Mouse (Mus musculus) heart, embryonic 11.5 days (tissue): ENCODE results near the gene 9130230L23Rik. TPM values are rescaled to one million over a fixed set of nuclear protein-coding genes. Genes with fewer than 3 reads are reported as not detected.

Experiments
- ATAC-seq: fragments of 200-750 bp; cut with Nextera tagmentation; replicated peaks from 2 replicates; pipeline ENCODE4 v1.8.0; 2017; ENCODE audit warnings: moderate library complexity; ENCODE audit not compliant: insufficient number of reproducible peaks, low FRiP score, low TSS enrichment
- H3K27ac ChIP-seq: fragments of 300-500 bp; sonication (generic); 2 replicates; pipeline ENCODE4 v1.5.1; 2014; ENCODE audit warnings: mild to moderate bottlenecking, low read depth, low read length
- H3K27me3 ChIP-seq: fragments of 300-500 bp; sonication (generic); 2 replicates; pipeline ENCODE4 v1.6.1; 2014; ENCODE audit warnings: mild to moderate bottlenecking, low read length, mixed read lengths; ENCODE audit not compliant: control insufficient read depth, insufficient read depth
- H3K36me3 ChIP-seq: fragments of 300-500 bp; sonication (generic); 2 replicates; pipeline ENCODE4 v1.6.1; 2014; ENCODE audit warnings: mild to moderate bottlenecking, low read length, moderate library complexity, mixed read lengths; ENCODE audit not compliant: control insufficient read depth, insufficient read depth
- H3K4me1 ChIP-seq: fragments of 300-500 bp; sonication (generic); 2 replicates; pipeline ENCODE4 v1.6.1; 2014; ENCODE audit warnings: low read length; ENCODE audit not compliant: control insufficient read depth, insufficient read depth
- H3K4me2 ChIP-seq: fragments of 300-500 bp; sonication (generic); 2 replicates; pipeline ENCODE4 v1.6.1; 2014; ENCODE audit warnings: mild to moderate bottlenecking, moderate library complexity
- H3K4me3 ChIP-seq: fragments of 300-500 bp; sonication (generic); 2 replicates; pipeline ENCODE4 v1.5.1; 2014; ENCODE audit warnings: low read depth, low read length
- H3K9ac ChIP-seq: fragments of 300-500 bp; sonication (generic); 2 replicates; pipeline ENCODE4 v1.6.1; 2014; ENCODE audit warnings: mild to moderate bottlenecking, low read depth, low read length, moderate library complexity
- H3K9me3 ChIP-seq: fragments of 300-500 bp; sonication (generic); replicated peaks from 2 replicates; pipeline ENCODE4 v1.6.1; 2016; ENCODE audit warnings: low read length; ENCODE audit not compliant: control insufficient read depth
- WGBS: fragments of 180-500 bp; shearing (Covaris S2); extraction: QIAGEN DNeasy Blood & Tissue Kit; methylation state at CpG from one replicate; pipeline ENCODE4 v1.1.7; 2014; ENCODE audit not compliant: insufficient replicate concordance; 5-methylcytosine and 5-hydroxymethylcytosine counted together
- polyA plus RNA-seq: library from polyadenylated mRNA; unstranded; fragments of >200 nt; fragmentation: Nextera tagmentation; extraction: Ambion mirVana; gene quantifications from 2 replicates; pipeline ENCODE4 v1.2.1, GENCODE M21; 2014

The 9130230L23Rik gene
- polyA plus RNA-seq, 1 experiment from 2014 or later = 0.29 TPM

DNA sequence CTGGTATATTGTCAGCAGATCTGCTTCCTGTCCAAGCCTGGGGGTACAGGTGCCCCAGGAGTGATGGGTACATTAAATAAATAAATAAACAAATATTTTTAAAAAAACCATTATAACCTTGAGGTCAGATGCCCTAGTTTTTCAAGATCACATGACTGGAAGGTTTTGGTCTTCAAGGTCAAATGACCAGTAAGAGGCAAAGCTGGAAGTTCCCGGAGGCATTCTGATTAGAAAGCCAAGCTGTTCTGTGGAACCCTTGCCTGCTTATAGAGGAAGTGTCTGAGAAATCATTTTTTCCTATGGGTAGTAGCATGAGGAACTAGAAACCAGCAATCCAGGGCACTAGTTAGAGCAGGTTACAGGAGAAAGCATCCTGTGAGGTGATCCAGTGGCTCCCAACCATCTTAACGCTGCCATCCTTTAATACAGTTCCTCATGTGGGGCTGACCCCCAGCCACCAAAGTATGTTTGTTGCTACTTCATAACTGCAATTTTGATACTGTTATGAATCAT, 11.4 kb upstream of the 9130230L23Rik start:
- 81% methylated on average over 2 of the region's 2 CpGs for WGBS
- Histone ChIP-seq H3K9ac (no peak overlapping the region), H3K27ac (no peak overlapping the region), H3K27me3 (no peaks in the 10 kb centered on the region), H3K4me1 (no peaks in the 10 kb centered on the region), H3K9me3 (no peaks in the 10 kb centered on the region), H3K4me3 (no peak overlapping the region), H3K36me3 (no peaks in the 10 kb centered on the region), H3K4me2 (no peak overlapping the region)
- no peak for ATAC-seq

DNA sequence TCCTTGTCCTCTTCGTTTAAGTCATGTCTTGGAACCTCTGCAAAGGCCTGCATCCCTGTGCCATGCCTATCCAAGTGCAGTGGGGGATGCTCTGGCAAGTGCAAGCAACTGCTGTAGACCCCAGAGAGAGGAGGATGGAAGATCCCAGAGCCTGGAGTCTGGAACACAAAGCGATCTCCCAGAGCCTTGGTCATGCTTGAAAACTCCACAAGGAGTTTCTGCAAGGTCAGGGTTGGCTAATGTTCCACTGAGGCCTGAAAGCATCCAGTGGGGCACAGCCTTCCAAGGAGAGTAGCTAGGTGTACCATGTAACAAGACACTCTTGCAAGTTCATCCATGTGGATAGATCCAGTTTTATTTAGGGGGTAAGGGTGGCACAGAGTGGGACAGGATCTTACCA, 10.4 kb upstream of the 9130230L23Rik start:
- Histone ChIP-seq H3K4me2 (no peak overlapping the region), H3K36me3 (no peaks in the 10 kb centered on the region), H3K4me1 (no peaks in the 10 kb centered on the region), H3K27ac (no peak overlapping the region), H3K9ac (no peak overlapping the region), H3K9me3 (no peaks in the 10 kb centered on the region), H3K27me3 (no peaks in the 10 kb centered on the region), H3K4me3 (no peak overlapping the region)
- WGBS = 78% methylated on average over 2 of the region's 2 CpGs
- no peak for ATAC-seq

DNA sequence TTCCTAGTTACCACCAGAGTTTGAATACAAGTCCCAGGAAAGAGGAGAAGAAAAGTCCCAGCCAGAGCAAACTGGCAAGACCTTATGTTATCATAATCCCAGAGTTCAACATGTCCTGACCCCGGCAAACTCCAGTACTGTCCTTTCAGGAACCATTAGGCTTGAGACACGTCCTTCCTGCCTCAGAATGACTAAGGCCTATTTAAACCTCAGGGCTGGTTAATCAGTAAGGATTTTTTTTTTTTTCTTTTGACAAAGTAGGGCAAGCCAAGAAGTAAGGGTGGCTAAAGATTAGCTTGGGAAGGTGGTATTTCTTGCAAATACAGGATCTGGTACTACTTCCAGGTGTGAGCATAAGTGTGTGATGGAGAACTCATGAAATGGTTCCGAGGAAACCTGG, 9.9 kb upstream of the 9130230L23Rik start:
- Histone ChIP-seq H3K9ac (no peak overlapping the region), H3K9me3 (no peaks in the 10 kb centered on the region), H3K27me3 (no peaks in the 10 kb centered on the region), H3K4me3 (no peak overlapping the region), H3K4me2 (no peak overlapping the region), H3K4me1 (no peaks in the 10 kb centered on the region), H3K27ac (no peak overlapping the region), H3K36me3 (no peaks in the 10 kb centered on the region)
- WGBS = 52% methylated on average over 3 of the region's 3 CpGs
- ATAC-seq = no peak

DNA sequence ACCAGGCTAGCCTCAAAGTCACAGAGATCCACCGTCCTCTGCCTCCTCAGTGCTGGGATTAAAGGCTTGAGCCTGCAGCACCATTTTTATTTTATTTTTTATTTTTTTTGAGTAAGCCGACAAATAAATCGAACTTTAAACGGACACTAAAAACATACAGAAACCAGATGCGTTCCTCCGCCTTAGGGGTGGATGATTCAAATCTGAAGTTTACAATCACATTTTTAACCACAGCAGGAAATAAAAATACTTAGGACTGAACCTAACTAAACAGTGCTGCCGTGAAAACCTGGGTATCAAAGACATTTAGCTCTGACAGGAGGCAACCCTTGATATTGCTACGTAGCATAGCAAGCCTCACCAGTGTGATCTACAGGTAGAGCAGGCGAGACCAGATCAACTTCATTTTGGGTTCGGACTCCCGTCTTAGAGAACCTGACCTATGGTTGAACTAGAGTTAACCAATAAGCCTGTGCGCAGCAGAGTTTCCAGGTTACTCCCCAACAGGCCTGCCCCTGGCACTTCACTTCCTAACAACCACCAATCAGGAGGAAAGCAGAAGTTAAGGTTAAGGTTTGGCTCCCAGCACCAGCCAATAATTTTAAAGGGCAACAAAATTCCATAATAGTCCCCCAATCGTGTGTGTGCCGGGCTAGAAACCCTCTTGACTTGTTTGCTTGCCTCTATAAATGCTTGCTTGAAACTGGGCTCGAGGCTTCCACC, 4.3 kb upstream of the 9130230L23Rik start:
- peaks cover 11% of the 10 kb centered on the region; the same call in 1 of the 2 replicates for H3K4me1 ChIP-seq
- no peak overlapping the region for H3K4me3 ChIP-seq
- no peak for ATAC-seq
- no peak overlapping the region for H3K4me2 ChIP-seq
- 83% methylated on average over 15 of the region's 15 CpGs for WGBS
- H3K27ac ChIP-seq = no peak overlapping the region
- H3K36me3 ChIP-seq = no peaks in the 10 kb centered on the region
- H3K9ac ChIP-seq = no peak overlapping the region
- no peaks in the 10 kb centered on the region for H3K9me3 ChIP-seq
- H3K27me3 ChIP-seq = no peaks in the 10 kb centered on the region

DNA sequence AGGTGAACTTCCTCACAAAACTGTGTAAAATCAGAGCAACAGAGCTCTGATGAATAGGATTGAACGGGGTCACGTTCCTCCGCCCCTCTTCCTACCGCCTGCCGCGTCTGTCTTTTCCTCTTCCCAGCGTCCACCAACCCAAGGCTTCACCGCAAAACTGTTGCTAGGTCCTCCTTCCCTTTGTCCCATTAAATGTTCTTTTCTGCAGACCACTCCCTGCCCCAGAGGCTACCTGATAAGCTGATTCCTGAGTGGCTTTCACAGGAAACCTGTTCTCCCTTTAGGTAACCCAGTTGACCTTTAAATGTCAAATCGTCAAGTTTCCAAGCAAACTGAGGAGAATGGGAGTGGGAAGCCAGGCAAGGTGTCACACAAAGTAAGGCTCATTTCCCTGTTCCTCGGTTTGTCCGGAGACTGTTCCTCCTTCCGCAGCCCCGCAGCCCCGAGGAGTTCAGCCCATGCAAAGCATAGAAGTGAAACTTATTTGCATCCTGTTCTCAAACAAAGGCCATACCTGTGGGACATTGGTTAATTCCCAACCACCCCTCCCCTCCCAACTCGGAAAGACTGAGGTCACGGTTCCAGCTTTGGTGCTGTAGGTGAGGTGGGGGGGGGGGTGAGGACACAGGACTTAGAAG, 1.1 kb upstream of the 9130230L23Rik start:
- peak overlapping the region; percentile 27 for H3K4me2 ChIP-seq
- 27% methylated on average over 16 of the region's 16 CpGs for WGBS

DNA sequence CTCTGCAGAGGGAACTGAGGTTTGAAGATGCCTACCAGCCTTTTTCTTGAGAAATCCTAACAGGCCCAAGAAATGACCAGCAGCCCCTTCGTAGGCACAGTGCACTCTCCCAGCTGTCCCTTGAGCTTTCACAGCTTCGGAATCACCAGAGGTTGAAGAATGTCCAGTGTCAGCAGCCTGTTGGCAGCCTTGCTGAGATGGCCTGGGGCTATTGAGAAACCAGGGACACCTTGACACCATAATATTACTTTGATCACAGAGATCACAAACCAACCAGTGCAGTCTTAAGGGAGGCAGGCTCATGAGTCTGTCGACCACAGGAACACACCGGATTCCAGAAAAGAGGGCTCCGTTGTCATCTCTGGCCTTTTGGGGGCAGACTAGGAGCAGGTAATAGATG, 2.9 kb downstream of the 9130230L23Rik start:
- WGBS = 77% methylated on average over 5 of the region's 5 CpGs
- H3K27me3 ChIP-seq = no peaks in the 10 kb centered on the region
- H3K9me3 ChIP-seq = no peaks in the 10 kb centered on the region
- ATAC-seq = no peak
- H3K27ac ChIP-seq = no peak overlapping the region
- peaks cover 11% of the 10 kb centered on the region; the same call in 1 of the 2 replicates for H3K4me1 ChIP-seq
- H3K4me2 ChIP-seq = no peak overlapping the region
- no peak overlapping the region for H3K9ac ChIP-seq
- no peaks in the 10 kb centered on the region for H3K36me3 ChIP-seq
- H3K4me3 ChIP-seq = no peak overlapping the region

More for the DNA sequence above, 1.1 kb upstream of the 9130230L23Rik start:
- Histone ChIP-seq H3K4me1 (peaks cover 11% of the 10 kb centered on the region; the same call in 1 of the 2 replicates), H3K9ac (no peak overlapping the region), H3K4me3 (no peak overlapping the region), H3K36me3 (no peaks in the 10 kb centered on the region), H3K27me3 (no peaks in the 10 kb centered on the region), H3K27ac (no peak overlapping the region), H3K9me3 (no peaks in the 10 kb centered on the region)
- ATAC-seq = no peak

DNA sequence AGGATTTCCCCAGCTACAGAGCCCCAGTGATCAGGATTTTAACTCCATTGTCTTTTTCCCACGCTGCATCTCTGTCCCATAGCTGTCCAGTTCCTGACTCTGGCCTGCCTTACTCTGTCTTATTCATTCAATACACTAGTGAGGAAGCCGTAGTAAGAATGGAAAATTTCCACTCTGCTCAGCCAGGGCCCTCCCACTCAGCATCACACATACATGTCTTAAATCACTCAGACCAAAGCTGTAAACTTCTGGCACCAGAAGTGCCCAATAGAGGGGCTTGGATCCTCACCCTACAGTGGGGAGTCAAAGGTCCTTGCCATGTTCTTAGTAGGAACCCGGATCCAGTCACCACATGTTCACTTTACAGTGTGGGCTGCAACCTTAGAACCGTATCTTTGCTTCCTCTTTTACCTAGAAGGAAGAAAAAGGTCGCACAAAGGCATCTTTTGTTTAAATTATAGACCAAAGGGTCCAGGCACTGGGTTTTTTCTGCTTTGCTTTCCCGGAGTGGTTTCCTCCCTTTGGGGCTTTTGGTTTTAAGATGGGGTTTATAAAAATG, 3.4 kb downstream of the 9130230L23Rik start:
- H3K4me1 ChIP-seq = peaks cover 11% of the 10 kb centered on the region; the same call in 1 of the 2 replicates

DNA sequence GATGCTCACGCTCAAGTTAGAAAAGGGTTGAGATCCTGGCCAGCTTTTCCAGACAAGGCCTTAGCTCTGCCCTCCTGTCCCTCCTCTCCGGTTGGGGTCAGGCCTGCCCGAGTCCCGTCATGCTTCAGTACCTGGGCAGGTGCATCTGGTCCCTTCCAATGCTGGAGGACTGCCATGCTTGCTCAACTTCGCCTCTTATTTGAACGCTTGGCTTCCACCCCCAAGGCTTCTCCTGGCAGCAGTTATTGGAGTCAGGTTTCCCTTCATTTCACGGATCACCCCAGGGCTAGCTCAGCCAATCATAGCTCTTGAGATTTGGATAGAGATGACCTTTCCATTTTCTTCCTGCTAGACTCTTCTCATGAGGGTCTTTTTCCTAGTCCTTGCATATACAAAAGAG, 4.0 kb downstream of the 9130230L23Rik start:
- Histone ChIP-seq H3K27ac (no peak overlapping the region), H3K4me1 (peaks cover 10% of the 10 kb centered on the region; the same call in 1 of the 2 replicates), H3K36me3 (no peaks in the 10 kb centered on the region), H3K4me2 (no peak overlapping the region), H3K4me3 (no peak overlapping the region), H3K27me3 (no peaks in the 10 kb centered on the region), H3K9me3 (no peaks in the 10 kb centered on the region), H3K9ac (no peak overlapping the region)
- no peak for ATAC-seq
- WGBS = 71% methylated on average over 7 of the region's 7 CpGs

More for the DNA sequence above, 3.4 kb downstream of the 9130230L23Rik start:
- Histone ChIP-seq H3K9me3 (no peaks in the 10 kb centered on the region), H3K36me3 (no peaks in the 10 kb centered on the region), H3K27ac (no peak overlapping the region), H3K4me3 (no peak overlapping the region), H3K4me2 (no peak overlapping the region), H3K27me3 (no peaks in the 10 kb centered on the region), H3K9ac (no peak overlapping the region)
- ATAC-seq = no peak
- 61% methylated on average over 6 of the region's 6 CpGs for WGBS
